Comparison of ENCODE assay signal across 8 mouse cellular contexts in genomic region chr19:16132340-16132790, GRCm38 (mm10). TPM values are rescaled to one million over a fixed set of nuclear protein-coding genes. Genes with fewer than 3 reads are reported as not detected.
DNase-seq lines count a peak whose midpoint lies in the region; ATAC-seq and TF ChIP-seq lines count a peak whose summit lies in the region.

No protein-coding gene starts in this region.

- no peak for TF ChIP-seq CTCF in C2C12 (IDR thresholded peaks at IDR 0.05; ENCODE audit: control insufficient read depth, insufficient read depth, insufficient read length)
- TF ChIP-seq CTCF in liver, embryonic 14.5 days (IDR thresholded peaks at IDR 0.05; ENCODE audit: low read depth) = no peak

- under 1% methylated on average over 30 of the region's 57 CpGs for WGBS in heart, embryonic 14.5 days
- under 1% methylated on average over 41 of the region's 57 CpGs for whole genome bisulfite sequencing in liver, embryonic 14.5 days (ENCODE audit: insufficient replicate concordance)
- under 1% methylated on average over 41 of the region's 57 CpGs for WGBS in neural tube, embryonic 11.5 days
- WGBS in stomach, embryonic 16.5 days = under 1% methylated on average over 51 of the region's 57 CpGs

- H3K4me2 ChIP-seq in heart, embryonic 14.5 days (ENCODE audit: low read length) = peak overlapping the region; percentile 58
- peak overlapping the region; percentile 67 for H3K4me2 ChIP-seq in liver, embryonic 14.5 days (ENCODE audit: low read depth)
- H3K4me2 ChIP-seq in neural tube, embryonic 11.5 days (ENCODE audit: low read depth) = peak overlapping the region; percentile 65
- H3K4me2 ChIP-seq in stomach, embryonic 16.5 days (ENCODE audit: low read depth, low read length) = peak overlapping the region; percentile 51

- H3K79me3 ChIP-seq in C2C12 (ENCODE audit: low read depth) = peaks cover 20% of the 10 kb centered on the region

- peak overlapping the region; percentile 99 for H3K9ac ChIP-seq in heart, embryonic 14.5 days (ENCODE audit: low read length)
- H3K9ac ChIP-seq in liver, embryonic 14.5 days (replicated peaks) = peak overlapping the region; percentile 56
- H3K9ac ChIP-seq in neural tube, embryonic 11.5 days (ENCODE audit: low read length) = peak overlapping the region; percentile 98
- H3K9ac ChIP-seq in stomach, embryonic 16.5 days (ENCODE audit: low read length) = peak overlapping the region; percentile 99

- TF ChIP-seq EP300 in liver, embryonic 14.5 days (IDR thresholded peaks at IDR 0.05; ENCODE audit: low read depth) = no peak

- peaks cover 6 to 23% of the 10 kb centered on the region in 2 experiments; a peak in 3 of 4 replicates for H3K4me1 ChIP-seq in heart, embryonic 14.5 days (ENCODE audit: control insufficient read depth in 2 of 2, insufficient read depth in 2 of 2, low read length in 2 of 2)
- H3K4me1 ChIP-seq in liver, embryonic 14.5 days (replicated peaks; ENCODE audit: control insufficient read depth in 2 of 2, insufficient read depth in 2 of 2, low read length in 1 of 2) = peaks cover 0 to 12% of the 10 kb centered on the region in 2 experiments; a peak in 2 of 4 replicates
- peaks cover 10% of the 10 kb centered on the region; the same call in 1 of the 2 replicates for H3K4me1 ChIP-seq in neural tube, embryonic 11.5 days (ENCODE audit: control insufficient read depth, insufficient read depth, low read length)
- H3K4me1 ChIP-seq in stomach, embryonic 16.5 days (ENCODE audit: control insufficient read depth, insufficient read depth, low read length) = peaks cover 32% of the 10 kb centered on the region

- no peaks in the 10 kb centered on the region for H3K36me3 ChIP-seq in C2C12 (ENCODE audit: control insufficient read depth, insufficient read depth)
- no peaks in the 10 kb centered on the region for H3K36me3 ChIP-seq in heart, embryonic 14.5 days (ENCODE audit: control insufficient read depth, insufficient read depth, low read length)
- H3K36me3 ChIP-seq in liver, embryonic 14.5 days (replicated peaks; ENCODE audit: control insufficient read depth, insufficient read depth, low read depth) = no peaks in the 10 kb centered on the region
- H3K36me3 ChIP-seq in neural tube, embryonic 11.5 days (ENCODE audit: control insufficient read depth, insufficient read depth, low read length) = no peaks in the 10 kb centered on the region
- H3K36me3 ChIP-seq in stomach, embryonic 16.5 days (ENCODE audit: control insufficient read depth, insufficient read depth, low read length) = no peaks in the 10 kb centered on the region

- H3K4me3 ChIP-seq in C2C12 (ENCODE audit: insufficient read depth, poor library complexity, severe bottlenecking) = peak overlapping the region; percentile 63
- peak overlapping the region; percentile 94 for H3K4me3 ChIP-seq in heart, embryonic 14.5 days (ENCODE audit: control insufficient read depth in 1 of 2, insufficient read depth in 1 of 2, low read depth in 1 of 2, low read length in 2 of 2)
- H3K4me3 ChIP-seq in liver, embryonic 14.5 days (ENCODE audit: insufficient read depth in 1 of 2, low read depth in 2 of 2, low read length in 2 of 2) = peak overlapping the region; percentile 60 to 66
- H3K4me3 ChIP-seq in neural tube, embryonic 11.5 days (ENCODE audit: low read depth, low read length) = peak overlapping the region; percentile 94
- peak overlapping the region; percentile 94 for H3K4me3 ChIP-seq in stomach, embryonic 16.5 days (replicated peaks; ENCODE audit: low read length)

- peak; percentile 85 for DNase-seq in brain, embryonic 18.5 days (ENCODE audit: low read depth, low spot score)
- DNase-seq in kidney, postnatal 14 days = peak; percentile 97
- peak; percentile 31 to 47 (median 46) for DNase-seq in liver, embryonic 14.5 days (ENCODE audit: low read depth in 3 of 3, low spot score in 3 of 3)
- DNase-seq in neural tube, embryonic 11.5 days (ENCODE audit: low spot score) = peak; percentile 92

- H3K9me3 ChIP-seq in heart, embryonic 14.5 days (ENCODE audit: control insufficient read depth, low read length) = no peaks in the 10 kb centered on the region
- no peaks in the 10 kb centered on the region for H3K9me3 ChIP-seq in liver, embryonic 14.5 days (ENCODE audit: control insufficient read depth, low read length)
- H3K9me3 ChIP-seq in neural tube, embryonic 11.5 days (ENCODE audit: control insufficient read depth, low read length) = no peaks in the 10 kb centered on the region
- H3K9me3 ChIP-seq in stomach, embryonic 16.5 days (replicated peaks; ENCODE audit: control insufficient read depth, low read length) = no peaks in the 10 kb centered on the region

- no peaks in the 10 kb centered on the region for H3K27me3 ChIP-seq in C2C12 (ENCODE audit: control insufficient read depth, insufficient read depth, insufficient read length)
- H3K27me3 ChIP-seq in heart, embryonic 14.5 days (ENCODE audit: control insufficient read depth, insufficient read depth, low read length) = no peaks in the 10 kb centered on the region
- H3K27me3 ChIP-seq in liver, embryonic 14.5 days (ENCODE audit: control insufficient read depth, insufficient read depth, low read length) = peaks cover 44% of the 10 kb centered on the region
- no peaks in the 10 kb centered on the region for H3K27me3 ChIP-seq in neural tube, embryonic 11.5 days (ENCODE audit: control insufficient read depth, insufficient read depth, low read length)
- H3K27me3 ChIP-seq in stomach, embryonic 16.5 days (ENCODE audit: control insufficient read depth, insufficient read depth, low read length) = no peaks in the 10 kb centered on the region

- H3K79me2 ChIP-seq in C2C12 (ENCODE audit: control insufficient read depth, insufficient read depth) = peaks cover 45% of the 10 kb centered on the region

- H3ac ChIP-seq in C2C12 (ENCODE audit: control insufficient read depth, insufficient read length, low read depth) = peak overlapping the region; percentile 98

- ATAC-seq in erythroid progenitor cell, adult 5-6 weeks (replicated peaks; ENCODE audit: low FRiP score, poor library complexity, severe bottlenecking) = peak; percentile 88
- peak; percentile 92 for ATAC-seq in heart, embryonic 14.5 days (ENCODE audit: insufficient number of reproducible peaks, insufficient read depth, low FRiP score, low read depth)
- ATAC-seq in liver, embryonic 14.5 days (ENCODE audit: insufficient read depth) = peak; percentile 87
- ATAC-seq in neural tube, embryonic 11.5 days (ENCODE audit: insufficient read depth, low FRiP score, low TSS enrichment) = peak; percentile 87
- ATAC-seq in stomach, embryonic 16.5 days (ENCODE audit: insufficient read depth, low FRiP score) = peak; percentile 96

- H3K27ac ChIP-seq in heart, embryonic 14.5 days (replicated peaks in 1 of 2; ENCODE audit: control insufficient read depth in 1 of 2, insufficient read depth in 1 of 2, low read depth in 2 of 2, low read length in 2 of 2) = peak overlapping the region; percentile 83 to 97
- H3K27ac ChIP-seq in liver, embryonic 14.5 days = no peak overlapping the region
- H3K27ac ChIP-seq in neural tube, embryonic 11.5 days (ENCODE audit: low read depth, low read length) = peak overlapping the region; percentile 99
- peak overlapping the region; percentile 97 for H3K27ac ChIP-seq in stomach, embryonic 16.5 days (ENCODE audit: low read length)

TF ChIP-seq in C2C12, 6 proteins besides CTCF, POLR2A, EP300 and RAD21:
- no peak for TF ChIP-seq FOSL1 (IDR thresholded peaks at IDR 0.05; ENCODE audit: insufficient read depth, low read length, poor library complexity, severe bottlenecking)
- no peak for TF ChIP-seq MYOD1 (IDR thresholded peaks at IDR 0.05; ENCODE audit: control insufficient read depth, insufficient read length, low read depth)
- no peak for TF ChIP-seq USF1 (IDR thresholded peaks at IDR 0.05; ENCODE audit: low read depth)
- TF ChIP-seq MYOG (IDR thresholded peaks at IDR 0.05; ENCODE audit: control insufficient read depth, extremely low read depth, insufficient read length) = no peak
TF ChIP-seq in C2C12: peak in this region for 0.

RNA-seq across cellular contexts. Expression of gene Gnaq, which starts 0.3 kb away (rescaled TPM):
- polyA plus RNA-seq in C2C12 (2012; fragmentation: generic; extraction: Trizol) = 9.5 TPM
- 7.1 and 8.6 TPM in 2 replicates for total RNA-seq in erythroid progenitor cell, adult 5-6 weeks (2015; ENCODE audit: low replicate concordance)
- total RNA-seq in erythroid progenitor cell, adult 5-6 weeks (2017; ENCODE audit: low replicate concordance) = 2.0 and 7.8 TPM in 2 replicates
- 9.2 and 10.1 TPM in 2 replicates for polyA plus RNA-seq in heart, embryonic 14.5 days (2014; fragmentation: Nextera tagmentation; extraction: Ambion mirVana)
- polyA plus RNA-seq in liver, embryonic 14.5 days (2012; rRNA removed) = 2.1 and 2.7 TPM in 2 replicates
- polyA plus RNA-seq in liver, embryonic 14.5 days (2014; fragmentation: Nextera tagmentation; extraction: Ambion mirVana) = 1.4 and 1.7 TPM in 2 replicates
- polyA plus RNA-seq in neural tube, embryonic 11.5 days (2014; fragmentation: Nextera tagmentation; extraction: Ambion mirVana) = 24.5 and 26.5 TPM in 2 replicates
- polyA plus RNA-seq in stomach, embryonic 16.5 days (2015; fragmentation: Nextera tagmentation; extraction: Ambion mirVana) = 38.8 and 39.4 TPM in 2 replicates

Comparison
In these comparisons a context has a peak if more than half of its experiments do, and no peak if none do; other contexts are left out.
1. DNase-seq: peak in every context shown above with its lines; median percentile 97 in kidney, postnatal 14 days; 92 in neural tube, embryonic 11.5 days; 85 in brain, embryonic 18.5 days; 46 in liver, embryonic 14.5 days.